Mouse (Mus musculus) heart, postnatal 25 days (tissue): ENCODE results near the gene Arid5b. TPM values are rescaled to one million over a fixed set of nuclear protein-coding genes. Genes with fewer than 3 reads are reported as not detected.

Experiments used
- DNase-seq: peaks from one replicate; pipeline ENCODE4 v3.0.0; 2022; ENCODE audit warnings: low spot score
- intact Hi-C: fragments of 180-260 bp; cut with DNase I; formaldehyde crosslinking; loops from one replicate; pipeline ENCODE4 v1.15.1; 2025
- total RNA-seq, 2 experiments: library from RNA; stranded (reverse); gene quantifications; 2 replicates each; pipeline ENCODE4 v1.2.3; 2021

Gene Arid5b
- total RNA-seq, 2 experiments from 2014 or later: 22.5 to 28.3 TPM

DNA sequence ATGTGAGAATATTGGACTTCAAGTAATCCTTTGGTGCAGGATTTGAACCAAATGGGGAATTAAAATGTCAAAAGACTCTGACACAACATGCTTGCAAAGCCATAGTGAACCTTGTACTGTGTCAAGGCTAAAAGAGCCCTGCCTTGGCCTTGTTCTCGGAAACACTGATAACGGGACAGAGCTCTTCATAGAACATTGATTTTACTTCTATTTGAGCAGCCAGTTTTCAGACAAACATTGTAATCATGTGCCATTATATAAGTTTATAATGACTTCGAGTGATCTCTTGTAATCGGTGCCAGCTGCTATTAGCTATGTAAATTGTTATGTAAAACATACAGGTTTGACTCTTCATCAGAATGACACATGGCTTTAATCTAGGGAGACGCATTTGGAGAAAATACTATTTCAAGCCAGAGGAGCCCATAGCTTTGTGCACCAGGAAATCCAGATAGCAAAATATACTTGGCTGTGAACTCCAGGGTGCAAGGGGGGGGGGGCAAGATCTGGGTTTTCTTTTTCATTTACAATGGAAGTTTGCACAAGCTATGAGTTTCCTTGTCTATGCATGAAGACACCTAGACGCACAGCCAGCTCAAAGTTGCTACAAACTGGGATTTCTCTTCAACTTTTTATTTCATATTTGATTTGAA, 150.8 kb downstream of the Arid5b start:
- no peak for DNase-seq
- intact Hi-C loops: loop anchor here (2.0 kb wide), 1 partner anchor 37 kb away; no protein-coding TSS in a partner anchor

DNA sequence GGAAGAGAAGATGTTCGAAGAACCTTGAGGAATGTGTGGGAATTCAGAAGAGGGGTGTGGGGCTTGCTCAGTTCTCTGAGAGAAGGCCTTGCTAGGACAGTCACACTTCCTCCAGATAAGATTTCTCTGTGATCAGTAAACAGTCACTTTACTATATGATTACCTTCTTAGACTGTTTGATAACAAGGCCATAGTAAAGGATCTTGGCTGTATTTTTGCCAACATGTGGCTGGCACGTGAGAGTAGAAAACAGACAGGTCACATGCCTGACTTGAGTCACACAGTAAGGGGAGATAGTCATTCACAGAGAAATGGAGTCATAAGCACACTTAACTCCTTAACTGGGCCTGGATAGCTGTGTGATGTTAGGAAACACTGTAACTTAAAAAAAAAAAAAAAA, 151.4 kb downstream of the Arid5b start:
- intact Hi-C loops: no loop called here
- DNase-seq: no peak

DNA sequence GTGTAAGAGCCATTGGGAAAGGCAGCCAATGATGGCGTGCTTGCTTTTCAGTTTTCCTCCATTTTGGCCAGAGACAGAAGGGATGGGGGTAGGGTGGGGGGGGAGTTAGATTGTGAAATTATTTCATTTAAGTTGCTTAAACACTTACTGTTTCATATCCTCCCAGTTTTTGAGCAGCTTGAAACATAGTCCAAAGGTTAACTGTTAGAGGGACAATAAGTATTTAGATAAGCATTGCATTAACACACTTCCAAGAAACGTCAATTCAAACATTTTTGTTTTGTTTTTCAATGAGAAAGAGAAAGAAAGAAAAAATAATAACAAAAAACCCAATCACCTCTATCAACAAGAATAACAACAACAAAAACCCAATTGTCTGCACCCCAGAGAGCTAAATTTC, 152.0 kb downstream of the Arid5b start:
- intact Hi-C loops: no loop called here
- no peak for DNase-seq

DNA sequence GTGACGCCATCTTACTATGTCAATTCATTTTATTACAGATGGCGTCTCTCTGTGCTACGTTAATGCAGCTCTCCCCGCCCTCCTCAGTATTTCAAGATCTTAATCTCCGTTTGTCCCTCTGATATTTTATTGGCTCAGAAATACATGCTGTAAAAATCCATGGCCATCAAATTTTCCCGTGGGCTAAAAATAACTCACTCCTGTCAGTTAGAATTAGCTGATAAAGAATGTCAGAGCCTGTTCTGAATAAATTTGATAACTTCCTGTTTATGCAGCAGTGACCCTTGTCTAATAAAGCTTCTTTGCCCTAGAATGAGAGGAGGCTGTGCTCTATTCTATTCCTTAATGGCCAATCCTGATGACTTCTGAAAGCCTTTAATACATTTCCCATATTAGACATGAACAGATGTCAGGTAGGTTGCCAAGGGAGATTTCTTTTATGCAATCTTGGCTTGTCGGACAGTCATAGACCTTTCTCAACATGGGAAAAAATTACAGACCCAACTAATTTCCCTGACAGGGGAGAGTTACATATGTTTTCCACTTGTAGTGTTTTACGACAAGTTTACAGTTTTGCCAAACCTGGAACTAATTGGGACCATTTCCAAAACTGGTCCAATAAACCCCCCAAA, 152.5 kb downstream of the Arid5b start:
- intact Hi-C loops: no loop called here
- no peak for DNase-seq

DNA sequence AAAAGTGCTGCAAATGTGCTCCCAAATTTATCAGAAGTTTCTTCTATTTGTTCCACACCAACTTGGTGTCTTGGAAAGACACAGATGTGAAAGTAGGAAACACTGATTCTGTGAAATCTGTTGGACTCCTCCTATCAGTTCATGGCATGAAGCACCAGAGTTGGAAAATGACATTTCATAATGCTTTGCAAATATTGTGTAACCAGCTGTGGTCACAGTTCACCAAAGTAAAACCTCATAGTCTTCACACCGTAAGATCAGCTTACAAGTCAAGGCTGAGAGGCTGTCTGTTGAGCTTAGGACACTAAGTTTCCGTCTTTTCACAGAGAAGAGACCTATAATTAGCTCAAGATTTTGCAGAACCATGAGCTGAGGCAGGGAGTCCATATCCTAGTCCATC, 153.6 kb downstream of the Arid5b start:
- DNase-seq: no peak
- intact Hi-C loops: no loop called here

DNA sequence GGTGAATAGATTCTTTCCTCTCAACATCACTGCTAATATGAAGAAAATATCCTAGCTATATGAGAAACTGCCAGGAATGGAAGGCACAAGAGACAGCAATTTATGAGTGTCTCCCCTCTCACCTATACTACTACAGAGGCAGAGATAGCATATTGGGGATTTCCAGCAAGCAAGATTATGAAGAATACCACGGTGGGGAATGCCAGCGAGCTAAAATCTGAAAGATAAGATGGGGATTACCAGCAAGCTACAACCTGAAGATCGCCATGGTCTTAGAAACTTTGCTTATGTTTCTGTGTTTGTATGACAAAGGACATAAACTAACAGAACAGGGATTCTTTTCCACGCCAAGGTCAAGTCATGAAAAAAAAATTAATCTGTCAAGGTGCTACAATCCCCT, 155.1 kb downstream of the Arid5b start:
- no peak for DNase-seq
- intact Hi-C loops: no loop called here

DNA sequence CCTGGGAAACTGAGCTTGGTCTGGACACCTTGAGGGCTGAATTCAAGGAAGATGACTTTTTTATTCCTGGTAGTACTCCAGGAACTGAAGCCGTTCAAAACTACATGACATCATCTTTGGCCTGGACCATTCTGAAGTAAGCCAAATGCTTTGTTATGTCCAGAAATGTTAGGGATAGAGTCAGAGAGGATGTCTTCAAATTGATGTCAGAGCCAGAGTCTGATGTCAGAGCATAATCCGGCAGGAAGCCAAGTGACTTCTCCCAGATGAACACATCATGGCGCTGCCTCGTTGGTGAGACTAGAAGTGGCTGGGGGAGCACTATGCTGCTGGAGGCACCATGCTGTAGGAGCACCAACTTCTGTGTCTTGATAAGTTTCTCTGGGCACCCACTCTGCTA, 156.6 kb downstream of the Arid5b start:
- intact Hi-C loops: loop anchor here (2.0 kb wide), 1 partner anchor 17 kb away; no protein-coding TSS in a partner anchor
- DNase-seq: peak; percentile 72

DNA sequence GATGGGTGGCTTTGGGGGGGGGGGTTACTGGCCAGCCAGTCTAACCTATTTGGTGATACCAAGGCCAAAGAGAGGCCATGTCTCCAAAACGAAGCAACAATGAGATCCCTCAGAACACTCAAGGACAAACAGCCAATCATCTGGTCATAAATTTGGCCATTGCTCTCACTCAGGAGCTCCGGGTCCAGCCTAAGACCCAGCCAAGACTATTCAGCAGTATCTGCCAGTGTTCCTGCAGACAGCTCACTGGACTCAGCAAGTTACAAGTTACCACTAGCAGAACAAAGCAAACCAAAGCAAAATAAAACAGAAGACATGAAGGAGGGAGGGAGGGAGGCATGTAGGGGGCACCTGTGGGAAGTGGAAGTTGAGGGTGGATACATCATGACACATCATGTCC, 157.3 kb downstream of the Arid5b start:
- intact Hi-C loops: loop anchor here (2.0 kb wide), 1 partner anchor 16 kb away; no protein-coding TSS in a partner anchor
- no peak for DNase-seq

DNA sequence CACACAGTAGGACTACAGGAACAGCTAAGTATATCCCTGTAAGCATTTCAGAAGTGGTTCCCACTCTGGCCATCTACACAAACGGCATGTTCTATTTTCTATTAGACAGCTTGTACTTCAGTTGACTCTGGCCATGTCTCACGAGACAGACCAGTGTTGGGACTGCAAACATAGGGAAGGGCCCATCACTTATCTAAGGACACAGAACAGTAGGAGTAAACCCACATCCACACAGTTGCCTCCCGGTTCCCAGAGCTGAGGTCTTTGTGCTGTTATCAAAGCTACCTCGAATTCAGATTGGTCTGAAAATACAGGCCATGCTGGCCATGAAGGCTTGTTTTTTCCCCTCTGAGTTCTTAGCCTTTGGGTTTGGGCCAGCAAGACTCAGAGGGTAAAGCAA, 158.5 kb downstream of the Arid5b start:
- DNase-seq: no peak
- intact Hi-C loops: loop anchor here (2.0 kb wide), 1 partner anchor 15 kb away; no protein-coding TSS in a partner anchor

DNA sequence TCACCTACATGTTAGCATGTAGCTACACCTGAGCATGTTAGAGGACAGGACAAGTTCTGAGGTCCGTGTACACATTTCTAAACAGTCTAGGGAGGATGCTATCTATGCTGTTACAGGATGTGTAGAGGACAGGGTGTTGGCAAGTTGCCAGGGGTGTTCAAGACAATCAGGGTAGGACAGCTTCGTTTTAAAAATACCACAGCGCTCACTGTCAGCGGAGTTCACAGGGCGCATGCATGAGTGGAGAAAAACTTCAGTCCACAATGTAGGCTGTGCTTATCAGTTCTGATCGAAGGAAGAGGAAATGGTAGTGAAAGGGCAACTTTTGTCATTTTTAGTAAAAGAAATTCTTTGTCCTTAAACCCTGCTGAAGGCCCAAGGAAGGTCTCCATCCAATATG, 159.3 kb downstream of the Arid5b start:
- intact Hi-C loops: no loop called here
- no peak for DNase-seq

DNA sequence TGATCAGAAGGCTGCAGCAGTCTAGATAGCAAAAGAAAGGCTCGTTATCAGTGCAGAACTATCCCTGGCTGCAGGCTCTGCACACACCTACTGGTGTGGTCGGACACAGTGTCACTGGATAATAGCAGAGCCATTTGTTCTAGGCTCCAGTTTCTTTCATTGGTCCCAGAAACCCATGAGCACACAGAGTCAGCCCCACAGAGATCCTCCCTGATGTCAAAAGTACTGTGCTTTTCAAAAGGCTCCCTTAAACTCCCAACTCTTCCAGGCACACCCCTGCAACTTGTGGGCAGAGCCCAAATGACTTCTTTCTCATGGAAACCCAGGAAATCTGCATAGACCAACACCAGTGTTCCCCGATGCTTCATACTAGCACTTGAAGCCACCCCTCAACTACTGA, 163.6 kb downstream of the Arid5b start:
- no peak for DNase-seq

DNA sequence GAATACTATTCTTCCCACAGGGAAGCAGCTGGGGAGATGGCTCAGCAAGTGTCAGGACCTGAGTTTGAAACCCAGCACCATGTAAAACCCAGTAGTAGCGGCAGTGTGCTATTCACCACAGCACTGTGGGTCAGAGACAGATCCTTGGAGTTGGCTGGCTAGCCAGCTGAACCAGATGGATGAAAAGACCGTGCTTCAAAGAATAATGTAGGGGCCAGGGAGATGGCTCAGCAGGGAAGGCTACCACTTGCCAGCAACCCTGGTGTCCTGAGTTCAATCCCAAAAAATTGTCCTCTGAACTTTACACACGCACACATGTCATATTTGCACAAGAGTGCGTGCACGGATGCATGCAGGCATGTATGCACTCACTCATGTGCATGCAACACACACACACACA, 164.9 kb downstream of the Arid5b start:
- intact Hi-C loops: no loop called here
- DNase-seq: no peak

More for the DNA sequence above, 163.6 kb downstream of the Arid5b start:
- intact Hi-C loops: no loop called here

DNA sequence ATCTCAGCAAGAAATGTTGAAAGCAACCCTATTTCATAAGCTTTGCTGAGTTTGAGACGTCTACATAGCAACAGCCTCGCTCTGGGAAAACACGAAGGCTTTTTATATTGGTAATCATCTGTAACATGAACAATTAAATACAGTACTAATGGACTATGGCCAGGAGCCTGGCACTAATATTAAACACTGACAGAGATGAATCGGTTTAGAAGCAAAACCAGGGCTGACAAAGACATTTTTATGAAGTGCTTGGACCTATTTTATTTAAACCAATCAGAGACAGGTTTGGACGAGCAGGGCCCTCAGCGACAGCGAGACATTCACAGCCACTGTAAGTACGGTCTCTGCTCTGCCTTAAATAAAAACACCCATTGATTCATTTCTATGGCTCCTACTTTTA, 165.6 kb downstream of the Arid5b start:
- intact Hi-C loops: no loop called here
- DNase-seq: no peak

DNA sequence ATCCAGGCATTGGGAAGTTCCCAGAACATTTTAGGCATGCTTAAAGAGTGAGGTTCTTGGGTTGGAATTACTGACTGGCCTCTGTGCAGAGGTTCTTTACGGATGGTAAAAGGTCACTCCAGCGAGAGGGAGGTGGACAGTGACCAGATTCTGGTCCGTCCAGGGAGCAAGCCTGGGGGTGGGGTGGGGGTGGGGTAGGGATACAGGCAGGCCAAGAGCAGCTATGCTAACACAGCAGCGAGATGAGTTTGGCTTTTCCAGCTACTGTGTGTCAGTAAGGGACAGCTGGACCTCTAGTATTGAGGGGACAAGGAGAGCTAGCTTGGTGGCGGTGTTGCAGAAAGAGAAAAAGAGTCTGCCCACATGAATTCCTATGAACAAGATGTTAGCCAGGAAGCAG, 167.9 kb downstream of the Arid5b start:
- intact Hi-C loops: no loop called here
- no peak for DNase-seq

DNA sequence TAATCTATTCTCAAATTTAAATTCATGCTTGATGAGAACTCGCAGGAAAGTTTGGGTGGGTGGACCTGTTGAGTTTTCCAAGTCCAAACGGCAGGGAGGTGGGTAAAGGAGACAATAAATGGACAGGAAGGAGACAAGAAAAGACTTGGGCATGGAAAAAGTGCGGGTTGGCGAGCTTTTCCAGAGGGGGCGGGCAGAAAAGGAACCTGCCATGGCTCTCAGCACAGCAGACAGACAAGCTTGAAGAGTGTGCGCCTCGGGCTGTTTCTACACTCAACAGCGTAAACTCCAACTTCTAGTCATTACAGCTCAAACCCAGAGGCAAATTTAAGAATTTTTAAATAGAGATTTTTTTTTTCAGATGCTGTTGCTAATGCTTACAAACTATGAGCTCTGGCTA, 168.4 kb downstream of the Arid5b start:
- DNase-seq: no peak
- intact Hi-C loops: no loop called here

DNA sequence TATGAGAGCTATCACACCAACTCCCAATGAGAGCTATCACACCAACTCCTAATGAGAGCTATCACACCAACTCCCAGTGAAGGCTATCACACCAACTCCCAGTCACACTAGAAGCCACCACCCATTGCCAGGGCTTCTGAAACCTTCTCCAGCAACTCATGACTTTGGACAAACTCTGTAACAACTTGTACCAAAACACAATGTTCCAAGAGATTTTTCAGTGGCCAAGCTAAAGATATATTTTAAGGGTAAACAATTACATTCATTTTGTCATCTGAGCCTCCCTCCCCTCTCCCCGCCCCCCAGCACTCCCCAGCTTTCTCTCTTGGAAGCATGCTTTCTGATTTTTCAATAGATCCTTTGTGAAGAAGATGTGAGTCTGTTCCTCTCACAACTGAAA, 168.9 kb downstream of the Arid5b start:
- DNase-seq: no peak
- intact Hi-C loops: no loop called here

DNA sequence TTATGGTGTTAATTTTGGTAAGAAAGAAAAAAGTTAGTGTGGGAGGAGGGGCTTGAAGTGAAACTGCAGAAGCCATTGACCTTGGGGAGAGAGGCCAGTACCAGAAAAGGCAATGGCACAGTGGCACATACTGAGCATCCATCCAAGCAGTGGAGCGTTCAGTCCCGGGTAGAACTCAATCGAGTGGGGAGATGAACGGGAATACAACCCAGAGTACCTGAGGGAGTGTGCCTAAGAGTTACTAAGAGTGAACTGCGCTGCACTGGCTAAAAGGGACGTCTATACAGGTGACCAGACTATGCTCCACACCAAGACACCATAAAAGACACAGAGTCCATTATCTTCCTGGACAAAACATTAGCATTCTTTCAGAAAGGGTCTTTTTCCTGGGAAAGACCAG, 170.8 kb downstream of the Arid5b start:
- intact Hi-C loops: no loop called here
- DNase-seq: no peak

DNA sequence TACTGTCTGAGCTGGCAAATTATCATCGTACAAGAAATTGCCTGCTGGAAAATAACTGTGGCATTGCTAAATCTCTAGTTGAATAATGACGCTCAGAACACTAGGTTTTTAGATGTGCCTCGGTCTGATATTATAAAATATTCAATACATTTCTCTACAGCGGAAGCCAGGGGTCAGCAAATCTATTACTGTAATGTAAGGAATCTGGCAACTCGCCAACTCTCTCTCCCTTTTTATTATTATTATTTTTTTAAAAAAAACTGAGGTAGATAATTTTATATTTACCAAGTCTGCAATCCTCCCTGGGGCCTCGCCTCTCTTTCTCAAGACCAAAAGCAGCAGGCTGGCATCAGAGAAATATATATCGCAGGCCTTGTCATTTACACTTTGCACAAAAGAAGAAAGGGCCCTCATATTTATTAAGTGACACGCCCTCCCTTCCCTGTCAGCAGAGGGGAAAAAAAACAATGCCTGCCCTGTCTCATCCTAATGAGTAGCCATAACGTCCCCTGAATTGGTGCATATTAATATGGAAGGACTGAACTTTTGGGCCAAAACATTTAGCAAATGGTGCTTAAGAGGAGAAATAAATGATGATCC, 172.1 kb downstream of the Arid5b start:
- intact Hi-C loops: no loop called here

DNA sequence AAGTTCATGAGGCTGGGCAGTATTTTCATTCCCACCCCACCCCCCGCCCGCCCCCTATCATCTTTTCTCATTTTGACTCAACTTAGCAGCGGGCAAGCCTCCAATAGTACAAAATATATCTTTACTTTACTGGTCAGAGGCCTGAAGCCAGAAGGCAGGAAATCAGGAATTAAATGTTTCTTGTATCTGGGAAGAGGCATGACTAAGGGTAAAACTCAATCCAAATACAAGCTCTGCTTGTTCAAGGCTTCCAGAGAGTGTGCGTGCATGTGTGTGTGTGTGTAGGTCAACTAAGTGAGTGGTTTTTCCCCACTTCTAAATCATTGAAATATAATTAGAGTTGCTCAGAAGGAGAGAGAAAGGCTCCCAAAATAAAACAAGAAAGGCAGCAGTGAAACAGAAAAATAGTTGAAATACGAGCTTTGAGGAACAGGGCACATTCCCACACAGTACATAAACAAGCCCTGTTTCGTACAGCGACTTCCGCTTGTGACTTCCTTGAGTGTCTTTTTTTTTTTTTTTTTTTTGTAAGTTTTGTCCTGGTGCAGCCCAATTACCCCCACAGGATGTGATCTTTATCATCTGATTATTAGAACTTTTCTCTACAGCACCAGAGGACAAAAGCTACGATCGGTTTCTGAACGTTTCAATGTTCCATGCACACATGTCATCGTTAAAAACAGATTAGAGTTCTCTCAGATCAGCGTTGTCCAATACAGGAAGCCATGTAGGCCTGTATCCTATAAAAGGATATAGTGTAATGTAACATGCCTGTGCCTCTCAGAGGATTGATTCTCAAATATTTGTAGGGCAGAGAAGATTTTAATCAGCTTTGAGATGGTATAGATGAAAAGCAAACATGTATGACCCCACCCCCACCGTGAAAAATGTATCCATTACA, 173.4 kb downstream of the Arid5b start:
- no peak for DNase-seq
- intact Hi-C loops: loop anchor here (2.0 kb wide), 1 partner anchor 16 kb away; no protein-coding TSS in a partner anchor

More for the DNA sequence above, 172.1 kb downstream of the Arid5b start:
- DNase-seq: no peak

DNA sequence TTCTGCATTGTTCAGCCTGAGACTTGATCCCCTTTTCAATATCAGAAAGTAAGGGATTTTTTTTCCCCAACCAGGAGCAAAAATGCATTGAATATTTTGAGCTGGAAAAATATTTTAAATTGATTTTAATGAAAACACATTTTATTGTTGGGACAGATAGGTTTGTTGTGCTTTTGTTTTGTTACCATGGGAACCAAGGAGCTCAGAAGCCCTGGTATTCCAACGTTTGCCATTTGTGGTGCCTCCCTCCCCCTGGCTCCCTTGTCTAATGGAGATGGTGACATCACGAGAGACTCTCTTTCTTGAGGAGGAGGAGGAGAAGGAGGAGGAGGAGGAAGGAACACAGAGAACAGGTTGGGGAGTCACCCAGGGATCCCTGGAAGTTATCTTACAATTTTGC, 174.1 kb downstream of the Arid5b start:
- no peak for DNase-seq
- intact Hi-C loops: loop anchor here (2.0 kb wide), 1 partner anchor 16 kb away; no protein-coding TSS in a partner anchor
